Mouse (Mus musculus): Measurements from ENCODE around the gene Gm49630. TPM values are rescaled to one million over a fixed set of nuclear protein-coding genes. Genes with fewer than 3 reads are reported as not detected.
"Not testable (repeated sequence)": the region's sequence is repeated elsewhere in the genome, so short reads cannot be mapped to it uniquely, and the experiment has no call there.

Gm49630 gene
- polyA plus RNA-seq, 2 experiments: not detected

GRCm38 (mm10) chr17:7382711-7383110 is 10.9 kb upstream of the Gm49630 start:
- DNase-seq (ENCODE audit: low spot score); H3K4me3 ChIP-seq (replicated peaks; ENCODE audit: low read length); H3K36me3 ChIP-seq (ENCODE audit: control insufficient read depth, insufficient read depth, low read length); H3K4me2 ChIP-seq (replicated peaks; ENCODE audit: low read depth, low read length, severe bottlenecking); H3K9ac ChIP-seq (ENCODE audit: low read depth, low read length, severe bottlenecking); H3K9me3 ChIP-seq (ENCODE audit: control insufficient read depth, low read length); H3K27me3 ChIP-seq (ENCODE audit: control insufficient read depth, insufficient read depth, low read length); ATAC-seq (ENCODE audit: low FRiP score, low read depth); H3K4me1 ChIP-seq (ENCODE audit: control insufficient read depth, insufficient read depth, low read length); H3K27ac ChIP-seq (replicated peaks; ENCODE audit: low read depth, low read length): not testable (repeated sequence)
- 80% methylated on average over 1 of the region's 3 CpGs for WGBS

GRCm38 (mm10) chr17:7377907-7378306 is 6.1 kb upstream of the Gm49630 start:
- not testable (repeated sequence) for H3K9me3 ChIP-seq (ENCODE audit: control insufficient read depth, low read length); H3K27me3 ChIP-seq (ENCODE audit: control insufficient read depth, insufficient read depth, low read length); H3K4me1 ChIP-seq (ENCODE audit: control insufficient read depth, insufficient read depth, low read length); H3K9ac ChIP-seq (ENCODE audit: low read depth, low read length, severe bottlenecking); H3K4me3 ChIP-seq (replicated peaks; ENCODE audit: low read length); H3K4me2 ChIP-seq (replicated peaks; ENCODE audit: low read depth, low read length, severe bottlenecking); ATAC-seq (ENCODE audit: low FRiP score, low read depth); H3K36me3 ChIP-seq (ENCODE audit: control insufficient read depth, insufficient read depth, low read length); H3K27ac ChIP-seq (replicated peaks; ENCODE audit: low read depth, low read length); DNase-seq (ENCODE audit: low spot score)
- WGBS: 31% methylated on average over 2 of the region's 3 CpGs

- not testable (repeated sequence) for H3K27me3 ChIP-seq (ENCODE audit: control insufficient read depth, insufficient read depth, low read length); ATAC-seq (ENCODE audit: low FRiP score, low read depth); H3K9ac ChIP-seq (ENCODE audit: low read depth, low read length, severe bottlenecking); DNase-seq (ENCODE audit: low spot score); H3K4me3 ChIP-seq (replicated peaks; ENCODE audit: low read length); H3K27ac ChIP-seq (replicated peaks; ENCODE audit: low read depth, low read length); H3K36me3 ChIP-seq (ENCODE audit: control insufficient read depth, insufficient read depth, low read length); H3K9me3 ChIP-seq (ENCODE audit: control insufficient read depth, low read length); H3K4me1 ChIP-seq (ENCODE audit: control insufficient read depth, insufficient read depth, low read length); H3K4me2 ChIP-seq (replicated peaks; ENCODE audit: low read depth, low read length, severe bottlenecking)
- 100% methylated on average over 1 of the region's 3 CpGs for WGBS
These were observed 5.3 kb upstream of the Gm49630 start for GRCm38 (mm10) chr17:7376951-7377700.

GRCm38 (mm10) chr17:7369401-7369800 is 2.4 kb downstream of the Gm49630 start:
- not testable (repeated sequence) for H3K27ac ChIP-seq (replicated peaks; ENCODE audit: low read depth, low read length); H3K4me3 ChIP-seq (replicated peaks; ENCODE audit: low read length); DNase-seq (ENCODE audit: low spot score); H3K36me3 ChIP-seq (ENCODE audit: control insufficient read depth, insufficient read depth, low read length); H3K9me3 ChIP-seq (ENCODE audit: control insufficient read depth, low read length); H3K27me3 ChIP-seq (ENCODE audit: control insufficient read depth, insufficient read depth, low read length); ATAC-seq (ENCODE audit: low FRiP score, low read depth); H3K9ac ChIP-seq (ENCODE audit: low read depth, low read length, severe bottlenecking); H3K4me2 ChIP-seq (replicated peaks; ENCODE audit: low read depth, low read length, severe bottlenecking); H3K4me1 ChIP-seq (ENCODE audit: control insufficient read depth, insufficient read depth, low read length)
- WGBS: 66% methylated on average over 4 of the region's 6 CpGs

- H3K27me3 ChIP-seq (ENCODE audit: control insufficient read depth, insufficient read depth, low read length); DNase-seq (ENCODE audit: low spot score); H3K4me2 ChIP-seq (replicated peaks; ENCODE audit: low read depth, low read length, severe bottlenecking); H3K4me3 ChIP-seq (replicated peaks; ENCODE audit: low read length); H3K9ac ChIP-seq (ENCODE audit: low read depth, low read length, severe bottlenecking); H3K36me3 ChIP-seq (ENCODE audit: control insufficient read depth, insufficient read depth, low read length); H3K9me3 ChIP-seq (ENCODE audit: control insufficient read depth, low read length); H3K27ac ChIP-seq (replicated peaks; ENCODE audit: low read depth, low read length); ATAC-seq (ENCODE audit: low FRiP score, low read depth); H3K4me1 ChIP-seq (ENCODE audit: control insufficient read depth, insufficient read depth, low read length): not testable (repeated sequence)
- 43% methylated on average over 4 of the region's 7 CpGs for WGBS
These were observed 5.0 kb downstream of the Gm49630 start for GRCm38 (mm10) chr17:7366676-7367374.

- not testable (repeated sequence) for H3K4me2 ChIP-seq (replicated peaks; ENCODE audit: low read depth, low read length, severe bottlenecking); H3K4me1 ChIP-seq (ENCODE audit: control insufficient read depth, insufficient read depth, low read length); H3K4me3 ChIP-seq (replicated peaks; ENCODE audit: low read length); H3K27me3 ChIP-seq (ENCODE audit: control insufficient read depth, insufficient read depth, low read length); H3K36me3 ChIP-seq (ENCODE audit: control insufficient read depth, insufficient read depth, low read length); H3K9ac ChIP-seq (ENCODE audit: low read depth, low read length, severe bottlenecking); H3K9me3 ChIP-seq (ENCODE audit: control insufficient read depth, low read length); H3K27ac ChIP-seq (replicated peaks; ENCODE audit: low read depth, low read length); ATAC-seq (ENCODE audit: low FRiP score, low read depth); DNase-seq (ENCODE audit: low spot score)
- WGBS: no CpG with 5 or more reads among the region's 1 CpGs
These were observed 5.5 kb downstream of the Gm49630 start for GRCm38 (mm10) chr17:7366265-7366664.

GRCm38 (mm10) chr17:7365615-7366014 is 6.2 kb downstream of the Gm49630 start:
- H3K9me3 ChIP-seq (ENCODE audit: control insufficient read depth, low read length); DNase-seq (ENCODE audit: low spot score); H3K4me3 ChIP-seq (replicated peaks; ENCODE audit: low read length); H3K36me3 ChIP-seq (ENCODE audit: control insufficient read depth, insufficient read depth, low read length); H3K4me2 ChIP-seq (replicated peaks; ENCODE audit: low read depth, low read length, severe bottlenecking); H3K9ac ChIP-seq (ENCODE audit: low read depth, low read length, severe bottlenecking); H3K27ac ChIP-seq (replicated peaks; ENCODE audit: low read depth, low read length); H3K27me3 ChIP-seq (ENCODE audit: control insufficient read depth, insufficient read depth, low read length); H3K4me1 ChIP-seq (ENCODE audit: control insufficient read depth, insufficient read depth, low read length); ATAC-seq (ENCODE audit: low FRiP score, low read depth): not testable (repeated sequence)
- WGBS: no CpG with 5 or more reads among the region's 3 CpGs

- not testable (repeated sequence) for H3K4me3 ChIP-seq (replicated peaks; ENCODE audit: low read length); H3K27me3 ChIP-seq (ENCODE audit: control insufficient read depth, insufficient read depth, low read length); H3K36me3 ChIP-seq (ENCODE audit: control insufficient read depth, insufficient read depth, low read length); H3K9ac ChIP-seq (ENCODE audit: low read depth, low read length, severe bottlenecking); DNase-seq (ENCODE audit: low spot score); ATAC-seq (ENCODE audit: low FRiP score, low read depth); H3K4me1 ChIP-seq (ENCODE audit: control insufficient read depth, insufficient read depth, low read length); H3K4me2 ChIP-seq (replicated peaks; ENCODE audit: low read depth, low read length, severe bottlenecking); H3K27ac ChIP-seq (replicated peaks; ENCODE audit: low read depth, low read length); H3K9me3 ChIP-seq (ENCODE audit: control insufficient read depth, low read length)
- WGBS: 79% methylated on average over 9 of the region's 9 CpGs
These were observed 10.9 kb downstream of the Gm49630 start for GRCm38 (mm10) chr17:7360749-7361465.
